In genomic region chr5:122511405-122511804, GRCm38 (mm10) we compare ENCODE assay signal across 10 mouse cellular contexts. TPM values are rescaled to one million over a fixed set of nuclear protein-coding genes. Genes with fewer than 3 reads are reported as not detected.
DNase-seq lines count a peak whose midpoint lies in the region; ATAC-seq and TF ChIP-seq lines count a peak whose summit lies in the region.
"Had no signal": no experiment of that assay in that cellular context is flagged by ENCODE, and none has a peak within 500 bp of the region (broad histone marks: within the 10 kb centered on the region; RNA-seq: fewer than 3 reads in every experiment).

No protein-coding gene starts in this region.

- 44% methylated on average over 9 of the region's 9 CpGs for WGBS in embryonic facial prominence, embryonic 14.5 days
- 75% methylated on average over 9 of the region's 9 CpGs for WGBS in neural tube, embryonic 15.5 days
- WGBS in liver, embryonic 11.5 days, result 46% methylated on average over 9 of the region's 9 CpGs

- ATAC-seq in embryonic facial prominence, embryonic 14.5 days (ENCODE audit: low read depth), result peak; percentile 28; the same call in 1 of the 2 replicates
- ATAC-seq in neural tube, embryonic 15.5 days (ENCODE audit: low FRiP score), result no peak
- ATAC-seq in liver, embryonic 11.5 days (replicated peaks; ENCODE audit: low FRiP score), result no peak
- ATAC-seq: inflammation-experienced regulatory T-cells, adult 6 months had no signal

- H3K4me1 ChIP-seq in embryonic facial prominence, embryonic 14.5 days (ENCODE audit: control insufficient read depth, insufficient read depth, low read length), result peaks cover 28% of the 10 kb centered on the region
- peaks cover 20% of the 10 kb centered on the region for H3K4me1 ChIP-seq in neural tube, embryonic 15.5 days
- H3K4me1 ChIP-seq in liver, embryonic 11.5 days (replicated peaks; ENCODE audit: control insufficient read depth, insufficient read depth, low read length), result peaks cover 6% of the 10 kb centered on the region; the same call in 1 of the 2 replicates

- peak; percentile 35 for DNase-seq in adrenal gland, postnatal 10 days
- DNase-seq in adrenal gland, postnatal 4 days (ENCODE audit: low spot score in 2 of 2), result no peak
- DNase-seq in layer of hippocampus, adult 2 months (ENCODE audit: low spot score in 2 of 2), result no peak
- no peak for DNase-seq in layer of hippocampus, adult 8-10 months (ENCODE audit: low spot score in 2 of 2)
- DNase-seq in embryonic facial prominence, embryonic 14.5 days (ENCODE audit: low spot score), result peak; percentile 50
- DNase-seq in liver, embryonic 11.5 days (ENCODE audit: low spot score), result no peak

- no peak overlapping the region for H3K9ac ChIP-seq in embryonic facial prominence, embryonic 14.5 days (ENCODE audit: low read depth, low read length)
- no peak overlapping the region for H3K9ac ChIP-seq in neural tube, embryonic 15.5 days (replicated peaks)
- no peak overlapping the region for H3K9ac ChIP-seq in liver, embryonic 11.5 days (ENCODE audit: low read depth, low read length)

- no peaks in the 10 kb centered on the region for H3K79me2 ChIP-seq in myocyte (ENCODE audit: control insufficient read depth, insufficient read depth)

- no peaks in the 10 kb centered on the region for H3K27me3 ChIP-seq in embryonic facial prominence, embryonic 14.5 days (replicated peaks; ENCODE audit: control insufficient read depth, insufficient read depth, low read length)
- H3K27me3 ChIP-seq in myocyte (ENCODE audit: control insufficient read depth, insufficient read depth, insufficient read length), result no peaks in the 10 kb centered on the region
- H3K27me3 ChIP-seq in neural tube, embryonic 15.5 days (replicated peaks), result no peaks in the 10 kb centered on the region
- H3K27me3 ChIP-seq in liver, embryonic 11.5 days (replicated peaks; ENCODE audit: control insufficient read depth, insufficient read depth, low read length), result peaks cover 6% of the 10 kb centered on the region; the same call in 1 of the 2 replicates

- H3K36me3 ChIP-seq in embryonic facial prominence, embryonic 14.5 days (ENCODE audit: control insufficient read depth, insufficient read depth, low read length), result no peaks in the 10 kb centered on the region
- H3K36me3 ChIP-seq in myocyte (ENCODE audit: control insufficient read depth, insufficient read depth), result no peaks in the 10 kb centered on the region
- H3K36me3 ChIP-seq in neural tube, embryonic 15.5 days, result no peaks in the 10 kb centered on the region
- no peaks in the 10 kb centered on the region for H3K36me3 ChIP-seq in liver, embryonic 11.5 days (ENCODE audit: control insufficient read depth, insufficient read depth, low read length)

- no peak overlapping the region for H3K4me3 ChIP-seq in layer of hippocampus, adult 2 months
- no peak overlapping the region for H3K4me3 ChIP-seq in embryonic facial prominence, embryonic 14.5 days (ENCODE audit: low read depth, low read length)
- no peak overlapping the region for H3K4me3 ChIP-seq in myocyte
- no peak overlapping the region for H3K4me3 ChIP-seq in neural tube, embryonic 15.5 days (replicated peaks)
- H3K4me3 ChIP-seq in liver, embryonic 11.5 days (ENCODE audit: low read depth, low read length), result no peak overlapping the region
- H3K4me3 ChIP-seq: megakaryocyte, embryonic 14.5 days had no signal

- H3K4me2 ChIP-seq in embryonic facial prominence, embryonic 14.5 days (ENCODE audit: low read depth, low read length), result peak overlapping the region; percentile 24; the same call in 1 of the 2 replicates
- peak overlapping the region; percentile 55 for H3K4me2 ChIP-seq in myocyte (ENCODE audit: low read depth)
- no peak overlapping the region for H3K4me2 ChIP-seq in neural tube, embryonic 15.5 days
- no peak overlapping the region for H3K4me2 ChIP-seq in liver, embryonic 11.5 days

- no peak for TF ChIP-seq CTCF in layer of hippocampus, adult 2 months (conservative IDR thresholded peaks at IDR 0.05)

- no peak for TF ChIP-seq POLR2A in myocyte (IDR thresholded peaks at IDR 0.05; ENCODE audit: insufficient read length, low read depth)

- no peak overlapping the region for H3ac ChIP-seq in myocyte (ENCODE audit: control insufficient read depth, insufficient read length)

- H3K9me3 ChIP-seq in embryonic facial prominence, embryonic 14.5 days (ENCODE audit: control insufficient read depth, low read length), result no peaks in the 10 kb centered on the region
- H3K9me3 ChIP-seq in neural tube, embryonic 15.5 days (replicated peaks), result no peaks in the 10 kb centered on the region
- no peaks in the 10 kb centered on the region; the same call in 1 of the 2 replicates for H3K9me3 ChIP-seq in liver, embryonic 11.5 days (ENCODE audit: control insufficient read depth, low read length)

- peak overlapping the region; percentile 78 for H3K27ac ChIP-seq in layer of hippocampus, adult 2 months
- H3K27ac ChIP-seq in embryonic facial prominence, embryonic 14.5 days (replicated peaks; ENCODE audit: low read depth, low read length), result peak overlapping the region; percentile 65
- no peak overlapping the region for H3K27ac ChIP-seq in neural tube, embryonic 15.5 days (replicated peaks)
- H3K27ac ChIP-seq in liver, embryonic 11.5 days (ENCODE audit: low read depth, low read length), result no peak overlapping the region

TF ChIP-seq in myocyte, 11 proteins besides CTCF, POLR2A, EP300 and RAD21:
- no peak for TF ChIP-seq REST (IDR thresholded peaks at IDR 0.05; ENCODE audit: insufficient read depth, insufficient read length)
- no peak for TF ChIP-seq POLR2AphosphoS2 (IDR thresholded peaks at IDR 0.05; ENCODE audit: insufficient read length, low read depth)
- TF ChIP-seq TCF12 (IDR thresholded peaks at IDR 0.05; ENCODE audit: insufficient read depth, poor library complexity, severe bottlenecking), result no peak
- no peak for TF ChIP-seq SRF (IDR thresholded peaks at IDR 0.05; ENCODE audit: control insufficient read depth, insufficient read length, low read depth)
- no peak for TF ChIP-seq TCF3 (IDR thresholded peaks at IDR 0.05; ENCODE audit: insufficient read length, low read depth)
- TF ChIP-seq MAX (IDR thresholded peaks at IDR 0.05; ENCODE audit: low read depth), result no peak
- no peak for TF ChIP-seq MYOD1 (IDR thresholded peaks at IDR 0.05; ENCODE audit: control insufficient read depth in 1 of 3, insufficient read length in 2 of 3, low read depth in 2 of 3)
- TF ChIP-seq MYOG (IDR thresholded peaks at IDR 0.05; ENCODE audit: control insufficient read depth in 1 of 3, insufficient read depth in 1 of 3, insufficient read length in 2 of 3, low read depth in 2 of 3), result no peak
- TF ChIP-seq USF1 (IDR thresholded peaks at IDR 0.05; ENCODE audit: low read depth), result no peak
- TF ChIP-seq CEBPB (IDR thresholded peaks at IDR 0.05; ENCODE audit: insufficient read depth, poor library complexity, severe bottlenecking), result no peak
- TF ChIP-seq E2F4 (IDR thresholded peaks at IDR 0.05; ENCODE audit: insufficient read depth), result no peak

RNA-seq across cellular contexts. Expression of gene Atp2a2, which starts 9.4 kb away (rescaled TPM):
- 100 to 1,000 TPM; 202 to 226 TPM for total RNA-seq in adrenal gland, postnatal 10 days (2021)
- 100 to 1,000 TPM; 190 to 196 TPM for total RNA-seq in adrenal gland, postnatal 4 days (2021)
- 100 to 1,000 TPM; 588 to 630 TPM for total RNA-seq in layer of hippocampus, adult 2 months (2021)
- 100 to 1,000 TPM; 558 to 681 (median 612) TPM for total RNA-seq in layer of hippocampus, adult 8-10 months (2022)
- polyA plus RNA-seq in embryonic facial prominence, embryonic 14.5 days (2014; fragmentation: Nextera tagmentation; extraction: Ambion mirVana), result 47.6 and 52.6 TPM in 2 replicates
- 295 TPM for polyA plus RNA-seq in myocyte (2012; fragmentation: generic; extraction: Trizol)
- 49.4 and 52.0 TPM in 2 replicates for polyA plus RNA-seq in neural tube, embryonic 15.5 days (2015; fragmentation: Nextera tagmentation; extraction: Ambion mirVana)
- 45.2 and 46.8 TPM in 2 replicates for polyA plus RNA-seq in liver, embryonic 11.5 days (2014; fragmentation: Nextera tagmentation; extraction: Ambion mirVana)

Comparison
In these comparisons a context has a peak if more than half of its experiments do, and no peak if none do; other contexts are left out.
1. DNase-seq: peak in adrenal gland, postnatal 10 days (single experiment) and embryonic facial prominence, embryonic 14.5 days (single experiment); none in adrenal gland, postnatal 4 days (0 of 2), layer of hippocampus, adult 2 months (0 of 2), layer of hippocampus, adult 8-10 months (0 of 2) and liver, embryonic 11.5 days (single experiment).
2. H3K27ac ChIP-seq: peak in layer of hippocampus, adult 2 months (single experiment) and embryonic facial prominence, embryonic 14.5 days (single experiment); none in neural tube, embryonic 15.5 days (single experiment) and liver, embryonic 11.5 days (single experiment).
3. H3K4me2 ChIP-seq: peak in embryonic facial prominence, embryonic 14.5 days (single experiment) and myocyte (single experiment); none in neural tube, embryonic 15.5 days (single experiment) and liver, embryonic 11.5 days (single experiment).